Mouse (Mus musculus): Measurements from ENCODE around the gene Tmtc1. TPM values are rescaled to one million over a fixed set of nuclear protein-coding genes. Genes with fewer than 3 reads are reported as not detected.

Gene Tmtc1
- polyA plus RNA-seq, 2 experiments: 2.0 to 3.0 TPM

DNA sequence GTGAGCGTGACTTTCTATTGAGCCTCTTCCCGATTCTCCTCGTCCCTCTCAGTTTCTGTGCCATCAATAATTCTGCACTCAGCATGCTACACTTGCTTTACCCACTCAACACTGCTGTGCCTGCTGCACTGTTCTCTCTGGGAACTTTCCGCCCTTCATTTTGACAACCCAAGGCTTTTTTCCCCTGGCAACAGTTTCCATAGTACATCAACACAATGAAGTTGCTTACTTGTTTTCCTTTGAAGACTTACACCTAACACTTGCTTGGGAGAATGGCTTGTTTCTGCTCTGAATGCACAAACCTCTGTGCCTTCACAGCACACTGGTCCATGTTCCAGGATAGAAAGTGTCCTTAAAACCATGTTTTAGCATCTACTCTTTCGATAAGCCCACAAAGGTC lies 46.9 kb downstream of the Tmtc1 start:
- DNase-seq (ENCODE audit: low spot score) (no peak), ATAC-seq (ENCODE audit: low FRiP score, low read depth) (no peak)

GRCm38 (mm10) chr6:148395272-148395671 lies 48.9 kb downstream of the Tmtc1 start:
- no peaks in the 10 kb centered on the region for H3K27me3 ChIP-seq (ENCODE audit: control insufficient read depth, insufficient read depth, low read length)
- 92% methylated on average over 3 of the region's 3 CpGs for WGBS
- ATAC-seq (ENCODE audit: low FRiP score, low read depth) (no peak), DNase-seq (ENCODE audit: low spot score) (no peak)
- no peaks in the 10 kb centered on the region for H3K36me3 ChIP-seq (ENCODE audit: control insufficient read depth, insufficient read depth, low read length)
- H3K9ac ChIP-seq (ENCODE audit: low read depth, low read length, severe bottlenecking): no peak overlapping the region
- peaks cover 7% of the 10 kb centered on the region for H3K4me1 ChIP-seq (ENCODE audit: control insufficient read depth, insufficient read depth, low read length)
- no peak overlapping the region for H3K4me3 ChIP-seq (replicated peaks; ENCODE audit: low read length)
- no peaks in the 10 kb centered on the region for H3K9me3 ChIP-seq (ENCODE audit: control insufficient read depth, low read length)
- TF ChIP-seq POLR2A (IDR thresholded peaks at IDR 0.05; ENCODE audit: borderline replicate concordance, extremely low read depth, insufficient read depth, insufficient read length): no peak
- no peak overlapping the region for H3K4me2 ChIP-seq (replicated peaks; ENCODE audit: low read depth, low read length, severe bottlenecking)
- H3K27ac ChIP-seq (replicated peaks; ENCODE audit: low read depth, low read length): no peak overlapping the region

More for the DNA sequence above, 46.9 kb downstream of the Tmtc1 start:
- H3K4me2 ChIP-seq (replicated peaks; ENCODE audit: low read depth, low read length, severe bottlenecking): no peak overlapping the region
- H3K27me3 ChIP-seq (ENCODE audit: control insufficient read depth, insufficient read depth, low read length): no peaks in the 10 kb centered on the region
- H3K9me3 ChIP-seq (ENCODE audit: control insufficient read depth, low read length): no peaks in the 10 kb centered on the region
- H3K9ac ChIP-seq (ENCODE audit: low read depth, low read length, severe bottlenecking): no peak overlapping the region
- 93% methylated on average over 5 of the region's 5 CpGs for WGBS
- no peak for TF ChIP-seq POLR2A (IDR thresholded peaks at IDR 0.05; ENCODE audit: borderline replicate concordance, extremely low read depth, insufficient read depth, insufficient read length)
- H3K36me3 ChIP-seq (ENCODE audit: control insufficient read depth, insufficient read depth, low read length): no peaks in the 10 kb centered on the region
- no peak overlapping the region for H3K27ac ChIP-seq (replicated peaks; ENCODE audit: low read depth, low read length)
- no peak overlapping the region for H3K4me3 ChIP-seq (replicated peaks; ENCODE audit: low read length)
- no peaks in the 10 kb centered on the region for H3K4me1 ChIP-seq (ENCODE audit: control insufficient read depth, insufficient read depth, low read length)

GRCm38 (mm10) chr6:148394294-148394693 lies 49.9 kb downstream of the Tmtc1 start:
- no peak for DNase-seq (ENCODE audit: low spot score)
- H3K9ac ChIP-seq (ENCODE audit: low read depth, low read length, severe bottlenecking): no peak overlapping the region
- H3K4me3 ChIP-seq (replicated peaks; ENCODE audit: low read length): no peak overlapping the region
- WGBS: 89% methylated on average over 3 of the region's 3 CpGs
- H3K4me2 ChIP-seq (replicated peaks; ENCODE audit: low read depth, low read length, severe bottlenecking): no peak overlapping the region
- no peaks in the 10 kb centered on the region for H3K36me3 ChIP-seq (ENCODE audit: control insufficient read depth, insufficient read depth, low read length)
- H3K27ac ChIP-seq (replicated peaks; ENCODE audit: low read depth, low read length): no peak overlapping the region
- H3K9me3 ChIP-seq (ENCODE audit: control insufficient read depth, low read length): no peaks in the 10 kb centered on the region
- TF ChIP-seq POLR2A (IDR thresholded peaks at IDR 0.05; ENCODE audit: borderline replicate concordance, extremely low read depth, insufficient read depth, insufficient read length): no peak
- H3K27me3 ChIP-seq (ENCODE audit: control insufficient read depth, insufficient read depth, low read length): no peaks in the 10 kb centered on the region
- ATAC-seq (ENCODE audit: low FRiP score, low read depth): no peak
- peaks cover 7% of the 10 kb centered on the region for H3K4me1 ChIP-seq (ENCODE audit: control insufficient read depth, insufficient read depth, low read length)

DNA sequence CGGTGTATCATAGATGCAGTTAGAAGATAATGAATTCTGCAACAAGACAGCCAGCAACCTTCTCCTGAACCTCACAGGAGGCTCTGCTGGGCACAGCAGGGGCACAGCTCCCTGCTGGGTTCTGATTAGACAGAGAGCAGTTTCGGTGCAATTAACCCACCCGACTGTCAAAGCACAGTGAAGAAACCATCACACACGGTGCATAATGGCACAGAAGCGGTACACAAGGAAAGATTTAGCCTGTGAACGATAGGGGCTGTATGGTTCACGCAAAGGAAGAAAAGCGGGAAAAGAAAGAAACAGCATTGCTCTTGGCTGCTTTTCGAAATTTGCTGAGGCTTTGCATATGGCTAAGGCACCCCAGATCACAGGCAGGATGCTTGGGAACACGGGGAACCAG lies 52.0 kb downstream of the Tmtc1 start:
- ATAC-seq (ENCODE audit: low FRiP score, low read depth) (no peak), DNase-seq (ENCODE audit: low spot score) (no peak)
- no peak overlapping the region for H3K27ac ChIP-seq (replicated peaks; ENCODE audit: low read depth, low read length)
- no peak overlapping the region for H3K4me2 ChIP-seq (replicated peaks; ENCODE audit: low read depth, low read length, severe bottlenecking)
- no peaks in the 10 kb centered on the region for H3K9me3 ChIP-seq (ENCODE audit: control insufficient read depth, low read length)
- H3K9ac ChIP-seq (ENCODE audit: low read depth, low read length, severe bottlenecking): peak overlapping the region; percentile 16; the same call in 1 of the 2 replicates
- WGBS: 37% methylated on average over 10 of the region's 10 CpGs
- H3K4me3 ChIP-seq (replicated peaks; ENCODE audit: low read length): no peak overlapping the region
- peaks cover 7% of the 10 kb centered on the region for H3K4me1 ChIP-seq (ENCODE audit: control insufficient read depth, insufficient read depth, low read length)
- TF ChIP-seq POLR2A (IDR thresholded peaks at IDR 0.05; ENCODE audit: borderline replicate concordance, extremely low read depth, insufficient read depth, insufficient read length): no peak
- no peaks in the 10 kb centered on the region for H3K36me3 ChIP-seq (ENCODE audit: control insufficient read depth, insufficient read depth, low read length)
- H3K27me3 ChIP-seq (ENCODE audit: control insufficient read depth, insufficient read depth, low read length): no peaks in the 10 kb centered on the region

DNA sequence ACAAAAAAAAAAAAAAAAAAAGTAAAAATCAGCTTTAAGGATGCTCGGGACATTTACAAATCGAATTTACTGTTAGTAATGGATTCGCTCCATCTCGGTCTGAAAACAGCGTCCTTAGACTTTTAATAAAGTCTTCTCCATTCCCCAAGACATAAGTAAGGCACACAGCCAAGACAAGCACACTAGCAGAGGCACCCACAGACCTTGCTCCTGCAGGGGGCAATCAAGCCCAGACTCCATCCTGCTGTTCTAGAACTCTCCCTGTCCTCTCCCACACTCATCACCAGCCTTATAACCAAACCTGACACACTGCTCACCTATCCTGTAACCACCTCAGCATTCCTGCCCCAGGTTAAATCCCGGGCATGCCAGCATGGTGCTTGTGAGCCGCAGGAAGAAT lies 52.9 kb downstream of the Tmtc1 start:
- WGBS: 79% methylated on average over 7 of the region's 7 CpGs
- Histone ChIP-seq H3K4me2 (replicated peaks; ENCODE audit: low read depth, low read length, severe bottlenecking) (no peak overlapping the region), H3K9me3 (ENCODE audit: control insufficient read depth, low read length) (no peaks in the 10 kb centered on the region), H3K4me1 (ENCODE audit: control insufficient read depth, insufficient read depth, low read length) (peaks cover 7% of the 10 kb centered on the region), H3K27ac (replicated peaks; ENCODE audit: low read depth, low read length) (no peak overlapping the region), H3K27me3 (ENCODE audit: control insufficient read depth, insufficient read depth, low read length) (no peaks in the 10 kb centered on the region), H3K4me3 (replicated peaks; ENCODE audit: low read length) (no peak overlapping the region), H3K9ac (ENCODE audit: low read depth, low read length, severe bottlenecking) (no peak overlapping the region), H3K36me3 (ENCODE audit: control insufficient read depth, insufficient read depth, low read length) (no peaks in the 10 kb centered on the region)
- DNase-seq (ENCODE audit: low spot score) (no peak), ATAC-seq (ENCODE audit: low FRiP score, low read depth) (no peak)
- no peak for TF ChIP-seq POLR2A (IDR thresholded peaks at IDR 0.05; ENCODE audit: borderline replicate concordance, extremely low read depth, insufficient read depth, insufficient read length)
